Mouse (Mus musculus) heart, embryonic 10.5 days (tissue): ENCODE measurements around the gene Gm14403. TPM values are rescaled to one million over a fixed set of nuclear protein-coding genes. Genes with fewer than 3 reads are reported as not detected.
"Not testable (repeated sequence)": the region's sequence is repeated elsewhere in the genome, so short reads cannot be mapped to it uniquely, and the experiment has no call there.

Experiments
- DNase-seq: peaks from one replicate; pipeline ENCODE4 v3.0.0-alpha.2; 2017; ENCODE audit warnings: low spot score
- H3K27ac ChIP-seq: fragments of 300-500 bp; sonication (generic); 2 replicates; pipeline ENCODE4 v1.5.1; 2016; ENCODE audit warnings: mild to moderate bottlenecking
- H3K27me3 ChIP-seq: fragments of 300-500 bp; sonication (generic); 2 replicates; pipeline ENCODE4 v1.6.1; 2016; ENCODE audit warnings: mild to moderate bottlenecking; ENCODE audit not compliant: poor library complexity, insufficient read depth, severe bottlenecking
- H3K36me3 ChIP-seq: fragments of 300-500 bp; sonication (generic); 2 replicates; pipeline ENCODE4 v1.6.1; 2016; ENCODE audit warnings: mild to moderate bottlenecking, moderate library complexity
- H3K4me1 ChIP-seq: fragments of 300-500 bp; sonication (generic); 2 replicates; pipeline ENCODE4 v1.6.1; 2016; ENCODE audit warnings: mild to moderate bottlenecking
- H3K4me3 ChIP-seq: fragments of 300-500 bp; sonication (generic); 2 replicates; pipeline ENCODE4 v1.5.1; 2016; ENCODE audit warnings: mild to moderate bottlenecking, moderate library complexity
- H3K9me3 ChIP-seq: fragments of 300-500 bp; sonication (generic); 2 replicates; pipeline ENCODE4 v1.6.1; 2016; ENCODE audit warnings: mild to moderate bottlenecking, moderate library complexity
- WGBS: fragments of 180-500 bp; shearing (Covaris S2); methylation state at CpG from one replicate; pipeline ENCODE4 v1.1.7; 2016; 5-methylcytosine and 5-hydroxymethylcytosine counted together
- polyA plus RNA-seq: library from polyadenylated mRNA; unstranded; fragments of >200 nt; fragmentation: Nextera tagmentation; extraction: Ambion mirVana; gene quantifications from 2 replicates; pipeline ENCODE4 v1.2.1, GENCODE M21; 2016

Gene Gm14403
- polyA plus RNA-seq, 1 experiment from 2014 or later, result 8.0 TPM

- Histone ChIP-seq H3K9me3 (peaks cover 4% of the 10 kb centered on the region), H3K4me3 (no peak overlapping the region), H3K27me3 (no peaks in the 10 kb centered on the region), H3K4me1 (no peaks in the 10 kb centered on the region), H3K27ac (no peak overlapping the region), H3K36me3 (no peaks in the 10 kb centered on the region)
- DNase-seq, result no peak
- WGBS, result 78% methylated on average over 8 of the region's 8 CpGs
Measured at GRCm38 (mm10) chr2:177520035-177520434, 22.0 kb downstream of the Gm14403 start.

GRCm38 (mm10) chr2:177523061-177523460, 25.0 kb downstream of the Gm14403 start:
- H3K4me3 ChIP-seq, result no peak overlapping the region

DNA sequence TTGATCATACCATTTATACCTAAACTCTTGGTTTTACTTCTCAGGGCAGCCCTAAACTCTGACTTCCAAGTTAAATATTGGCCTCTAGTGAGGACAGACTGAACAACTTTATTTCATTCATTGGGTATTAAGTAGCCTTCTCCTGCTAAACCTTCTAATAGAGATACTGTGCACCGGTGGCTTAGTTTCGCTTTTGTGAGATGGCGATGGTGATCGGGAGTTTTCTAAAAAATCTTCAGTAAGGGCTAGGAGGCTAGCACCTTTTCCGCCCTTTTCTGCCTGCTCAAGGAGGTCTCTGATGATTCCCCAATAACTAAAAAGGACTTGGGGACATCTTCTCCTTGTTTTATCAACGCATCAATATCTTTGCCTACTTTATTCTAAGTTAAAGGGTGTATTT, 25.7 kb downstream of the Gm14403 start:
- not testable (repeated sequence) for H3K27me3 ChIP-seq, H3K9me3 ChIP-seq, DNase-seq, H3K4me3 ChIP-seq, H3K27ac ChIP-seq, H3K36me3 ChIP-seq, H3K4me1 ChIP-seq
- 85% methylated on average over 6 of the region's 6 CpGs for WGBS

More at GRCm38 (mm10) chr2:177523061-177523460, 25.0 kb downstream of the Gm14403 start:
- H3K27ac ChIP-seq, result no peak overlapping the region
- 89% methylated on average over 20 of the region's 20 CpGs for WGBS
- no peaks in the 10 kb centered on the region for H3K27me3 ChIP-seq
- H3K4me1 ChIP-seq, result no peaks in the 10 kb centered on the region
- peaks cover 4% of the 10 kb centered on the region for H3K9me3 ChIP-seq
- no peaks in the 10 kb centered on the region for H3K36me3 ChIP-seq
- no peak for DNase-seq

- H3K27me3 ChIP-seq, H3K36me3 ChIP-seq, H3K27ac ChIP-seq, H3K9me3 ChIP-seq, H3K4me1 ChIP-seq, DNase-seq, H3K4me3 ChIP-seq: not testable (repeated sequence)
- 81% methylated on average over 16 of the region's 16 CpGs for WGBS
Measured at GRCm38 (mm10) chr2:177524171-177524570, 26.2 kb downstream of the Gm14403 start.

- no peak overlapping the region for H3K4me3 ChIP-seq
- no peaks in the 10 kb centered on the region; the same call in 1 of the 2 replicates for H3K9me3 ChIP-seq
- H3K27ac ChIP-seq, result no peak overlapping the region
- H3K4me1 ChIP-seq, result no peaks in the 10 kb centered on the region
- DNase-seq, result no peak
- no peaks in the 10 kb centered on the region for H3K36me3 ChIP-seq
- H3K27me3 ChIP-seq, result no peaks in the 10 kb centered on the region
- WGBS, result 77% methylated on average over 9 of the region's 9 CpGs
Measured at GRCm38 (mm10) chr2:177535876-177536275, 37.9 kb downstream of the Gm14403 start.

DNA sequence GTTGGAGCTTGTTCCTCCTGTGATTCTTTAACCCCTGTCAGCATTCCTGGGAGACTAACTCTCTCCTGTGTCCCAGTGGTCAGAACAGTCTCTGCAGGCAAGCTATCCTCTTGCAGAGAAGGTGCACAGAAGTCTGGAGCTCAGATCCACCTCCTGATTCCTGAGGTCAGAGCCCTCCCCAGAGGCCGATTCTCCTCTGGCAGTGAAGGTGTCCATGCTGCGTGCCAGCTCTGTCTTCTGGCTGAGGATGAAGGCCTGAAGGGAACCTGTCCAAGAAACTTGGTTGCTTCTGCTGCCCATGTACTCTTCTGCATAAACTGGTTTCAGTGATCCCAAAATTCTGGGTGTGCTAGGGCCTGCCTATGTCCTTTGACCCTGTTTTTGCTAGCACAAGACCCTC, 39.1 kb downstream of the Gm14403 start:
- H3K4me3 ChIP-seq, H3K4me1 ChIP-seq, H3K9me3 ChIP-seq, H3K27me3 ChIP-seq, H3K27ac ChIP-seq, H3K36me3 ChIP-seq, DNase-seq: not testable (repeated sequence)
- WGBS, result 82% methylated on average over 2 of the region's 2 CpGs

DNA sequence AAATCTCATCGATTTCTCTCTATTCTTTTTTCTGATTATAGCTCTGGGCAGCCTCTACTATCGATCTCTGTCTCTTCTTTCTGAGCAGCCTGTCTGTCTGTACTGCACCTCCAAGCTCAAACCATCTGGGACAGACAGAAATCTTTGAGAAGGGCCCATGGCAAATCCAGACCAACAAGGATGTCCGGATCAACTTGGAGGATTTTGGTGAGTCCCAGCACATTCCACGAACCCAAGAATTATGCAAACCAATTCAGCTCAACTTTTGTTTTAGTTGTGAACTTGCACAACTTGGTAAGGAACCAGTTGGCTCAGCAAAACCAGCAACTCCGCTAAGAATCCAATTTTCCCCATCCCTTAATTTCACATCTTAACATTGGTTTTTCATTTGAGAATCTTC, 39.7 kb downstream of the Gm14403 start:
- 74% methylated on average over 5 of the region's 5 CpGs for WGBS
- H3K27ac ChIP-seq, H3K36me3 ChIP-seq, H3K9me3 ChIP-seq, H3K27me3 ChIP-seq, DNase-seq, H3K4me3 ChIP-seq, H3K4me1 ChIP-seq: not testable (repeated sequence)

- WGBS, result 64% methylated on average over 1 of the region's 1 CpGs
- not testable (repeated sequence) for H3K4me3 ChIP-seq, DNase-seq, H3K36me3 ChIP-seq, H3K27me3 ChIP-seq, H3K4me1 ChIP-seq, H3K9me3 ChIP-seq, H3K27ac ChIP-seq
Measured at GRCm38 (mm10) chr2:177555261-177555660, 57.2 kb downstream of the Gm14403 start.

Other genes with a start within 250 kb of the Gm14403 start
- not detected in 2 replicates for gene Gm14409, start 231.2 kb upstream of the Gm14403 start, polyA plus RNA-seq
- gene Gm14412, start 173.9 kb upstream of the Gm14403 start, polyA plus RNA-seq, result 0.23 and 0.54 TPM in 2 replicates
- gene Gm14418, start 99.9 kb upstream of the Gm14403 start, polyA plus RNA-seq, result 8.4 and 8.7 TPM in 2 replicates
- gene Zfp970, start 33.5 kb upstream of the Gm14403 start, polyA plus RNA-seq, result 9.7 and 11.8 TPM in 2 replicates
- not detected in 2 replicates for gene Gm14406, start 80.0 kb downstream of the Gm14403 start, polyA plus RNA-seq